Mouse (Mus musculus): Measurements from ENCODE around the gene Fah. TPM values are rescaled to one million over a fixed set of nuclear protein-coding genes. Genes with fewer than 3 reads are reported as not detected.

The Fah gene
- polyA plus RNA-seq, 1 experiment from 2014 or later = 3.0 TPM

- ATAC-seq (ENCODE audit: low FRiP score) = no peak
- H3K4me3 ChIP-seq (replicated peaks) = no peak overlapping the region
- H3K9ac ChIP-seq = no peak overlapping the region
- H3K36me3 ChIP-seq (replicated peaks) = no peaks in the 10 kb centered on the region
- H3K27ac ChIP-seq = no peak overlapping the region
- 74% methylated on average over 3 of the region's 3 CpGs for WGBS
- no peaks in the 10 kb centered on the region for H3K4me1 ChIP-seq
- H3K27me3 ChIP-seq = no peaks in the 10 kb centered on the region
- no peaks in the 10 kb centered on the region for H3K9me3 ChIP-seq
- no peak overlapping the region for H3K4me2 ChIP-seq
These were observed 51.2 kb downstream of the Fah start for GRCm38 (mm10) chr7:84555294-84555693.

- H3K36me3 ChIP-seq (replicated peaks) = no peaks in the 10 kb centered on the region
- H3K4me1 ChIP-seq = no peaks in the 10 kb centered on the region
- 91% methylated on average over 2 of the region's 2 CpGs for WGBS
- no peak overlapping the region for H3K9ac ChIP-seq
- no peak overlapping the region for H3K4me3 ChIP-seq (replicated peaks)
- H3K9me3 ChIP-seq = no peaks in the 10 kb centered on the region
- no peak for ATAC-seq (ENCODE audit: low FRiP score)
- no peak overlapping the region for H3K27ac ChIP-seq
- H3K4me2 ChIP-seq = no peak overlapping the region
- no peaks in the 10 kb centered on the region for H3K27me3 ChIP-seq
These were observed 55.0 kb downstream of the Fah start for GRCm38 (mm10) chr7:84551472-84551871.

DNA sequence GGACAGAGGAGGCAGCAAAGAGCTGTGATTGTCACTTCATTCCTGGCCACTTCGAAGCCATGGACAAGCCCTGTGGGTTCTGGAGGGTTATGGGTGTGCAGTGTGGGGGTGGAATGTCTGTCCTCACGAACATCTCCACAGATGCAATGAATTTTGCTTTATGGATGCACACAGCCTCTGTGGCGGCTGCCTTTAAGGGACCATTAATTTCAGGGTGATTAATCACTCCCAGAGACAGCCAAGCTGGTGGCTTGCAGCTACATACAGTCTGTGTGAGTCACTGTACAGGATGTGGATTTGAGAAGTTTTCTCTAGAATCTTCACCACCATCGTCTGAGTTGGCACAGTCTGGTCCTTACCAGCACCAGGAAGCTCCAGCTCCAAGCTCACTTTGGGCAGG lies 59.9 kb downstream of the Fah start:
- ATAC-seq (ENCODE audit: low FRiP score) = no peak
- H3K4me2 ChIP-seq = no peak overlapping the region
- no peaks in the 10 kb centered on the region for H3K27me3 ChIP-seq
- no peak overlapping the region for H3K4me3 ChIP-seq (replicated peaks)
- H3K9ac ChIP-seq = no peak overlapping the region
- no peak overlapping the region for H3K27ac ChIP-seq
- no peaks in the 10 kb centered on the region for H3K36me3 ChIP-seq (replicated peaks)
- no peaks in the 10 kb centered on the region for H3K4me1 ChIP-seq
- no peaks in the 10 kb centered on the region for H3K9me3 ChIP-seq
- 86% methylated on average over 4 of the region's 4 CpGs for WGBS

GRCm38 (mm10) chr7:84544946-84545345 lies 61.6 kb downstream of the Fah start:
- Histone ChIP-seq H3K4me1 (no peaks in the 10 kb centered on the region), H3K27ac (no peak overlapping the region), H3K27me3 (no peaks in the 10 kb centered on the region), H3K4me2 (no peak overlapping the region), H3K9ac (no peak overlapping the region), H3K9me3 (no peaks in the 10 kb centered on the region), H3K4me3 (replicated peaks) (no peak overlapping the region), H3K36me3 (replicated peaks) (no peaks in the 10 kb centered on the region)
- 86% methylated on average over 4 of the region's 4 CpGs for WGBS
- ATAC-seq (ENCODE audit: low FRiP score) = no peak

Other genes starting within 250 kb of the Fah start
- gene Arnt2, start 196.5 kb downstream of the Fah start, polyA plus RNA-seq (2016; fragmentation: Nextera tagmentation; extraction: Ambion mirVana) = 65.9 and 69.2 TPM in 2 replicates
- gene Gm2115, start 77.8 kb downstream of the Fah start, polyA plus RNA-seq (2016; fragmentation: Nextera tagmentation; extraction: Ambion mirVana) = 0.23 TPM in 2 replicates
- 211 and 215 TPM in 2 replicates for gene Zfand6, start 83.2 kb upstream of the Fah start, polyA plus RNA-seq (2016; fragmentation: Nextera tagmentation; extraction: Ambion mirVana)
- not detected in 2 replicates for gene Olfr291, start 246.8 kb upstream of the Fah start, polyA plus RNA-seq (2016; fragmentation: Nextera tagmentation; extraction: Ambion mirVana)

Measured in forebrain, embryonic 12.5 days (tissue).